Mouse (Mus musculus) intestine, embryonic 14.5 days (tissue): ENCODE measurements around the gene Tomt. TPM values are rescaled to one million over a fixed set of nuclear protein-coding genes. Genes with fewer than 3 reads are reported as not detected.
A peak's percentile ranks its signal among the peaks of the same experiment; 100 is the strongest.

Experiments
- ATAC-seq: fragments of 200-750 bp; cut with Nextera tagmentation; replicated peaks from 2 replicates; pipeline ENCODE4 v1.8.0; 2017; ENCODE audit warnings: low read depth, moderate number of reproducible peaks, moderate TSS enrichment, moderate library complexity; ENCODE audit not compliant: low FRiP score, low TSS enrichment
- DNase-seq: peaks from one replicate; pipeline ENCODE4 v3.0.0-alpha.2; 2018; ENCODE audit warnings: low spot score
- H3K27ac ChIP-seq: fragments of 300-500 bp; sonication (generic); 2 replicates; pipeline ENCODE4 v1.5.1; 2014; ENCODE audit warnings: low read depth, mild to moderate bottlenecking, control low read depth
- H3K27me3 ChIP-seq: fragments of 300-500 bp; sonication (generic); replicated peaks from 2 replicates; pipeline ENCODE4 v1.6.1; 2014; ENCODE audit warnings: low read length, control low read depth; ENCODE audit not compliant: control insufficient read depth, insufficient read depth
- H3K36me3 ChIP-seq: fragments of 300-500 bp; sonication (generic); 2 replicates; pipeline ENCODE4 v1.6.1; 2014; ENCODE audit warnings: low read length, control low read depth; ENCODE audit not compliant: control insufficient read depth, insufficient read depth
- H3K4me1 ChIP-seq: fragments of 300-500 bp; sonication (generic); replicated peaks from 2 replicates; pipeline ENCODE4 v1.6.1; 2014; ENCODE audit warnings: low read length, control low read depth, mixed read lengths; ENCODE audit not compliant: control insufficient read depth, insufficient read depth
- H3K4me2 ChIP-seq: fragments of 300-500 bp; sonication (generic); 2 replicates; pipeline ENCODE4 v1.6.1; 2014; ENCODE audit warnings: low read length
- H3K4me3 ChIP-seq: fragments of 300-500 bp; sonication (generic); 2 replicates; pipeline ENCODE4 v1.5.1; 2014; ENCODE audit warnings: low read depth, low read length, control low read depth, mixed read lengths
- H3K9ac ChIP-seq: fragments of 300-500 bp; sonication (generic); 2 replicates; pipeline ENCODE4 v1.6.1; 2014; ENCODE audit warnings: mild to moderate bottlenecking, low read length
- H3K9me3 ChIP-seq: fragments of 300-500 bp; sonication (generic); 2 replicates; pipeline ENCODE4 v1.6.1; 2016; ENCODE audit warnings: low read length, control low read depth; ENCODE audit not compliant: control insufficient read depth
- WGBS: fragments of 180-500 bp; shearing (Covaris S2); extraction: QIAGEN DNeasy Blood & Tissue Kit; methylation state at CpG from one replicate; pipeline ENCODE4 v1.1.7; 2014; 5-methylcytosine and 5-hydroxymethylcytosine counted together
- polyA plus RNA-seq: library from polyadenylated mRNA; unstranded; fragments of >200 nt; fragmentation: Nextera tagmentation; extraction: Ambion mirVana; gene quantifications from 2 replicates; pipeline ENCODE4 v1.2.1, GENCODE M21; 2014

Tomt gene
- polyA plus RNA-seq, 1 experiment from 2014 or later = 0.97 TPM

GRCm38 (mm10) chr7:101911982-101912381 is 5.8 kb upstream of the Tomt start:
- DNase-seq (no peak), ATAC-seq (no peak)
- peaks cover 53% of the 10 kb centered on the region for H3K36me3 ChIP-seq
- H3K27ac ChIP-seq = no peak overlapping the region
- H3K4me1 ChIP-seq = peaks cover 8% of the 10 kb centered on the region; the same call in 1 of the 2 replicates
- no peak overlapping the region for H3K9ac ChIP-seq
- H3K9me3 ChIP-seq = no peaks in the 10 kb centered on the region
- 67% methylated on average over 3 of the region's 3 CpGs for WGBS
- H3K4me2 ChIP-seq = no peak overlapping the region
- H3K4me3 ChIP-seq = no peak overlapping the region
- no peaks in the 10 kb centered on the region for H3K27me3 ChIP-seq

GRCm38 (mm10) chr7:101910138-101910537 is 4.0 kb upstream of the Tomt start:
- no peak overlapping the region for H3K4me3 ChIP-seq
- peaks cover 18% of the 10 kb centered on the region for H3K4me1 ChIP-seq
- no peak for ATAC-seq
- H3K36me3 ChIP-seq = peaks cover 53% of the 10 kb centered on the region
- H3K27me3 ChIP-seq = no peaks in the 10 kb centered on the region
- no peaks in the 10 kb centered on the region for H3K9me3 ChIP-seq
- H3K27ac ChIP-seq = no peak overlapping the region
- no peak overlapping the region for H3K4me2 ChIP-seq
- WGBS = 78% methylated on average over 4 of the region's 4 CpGs
- DNase-seq = no peak
- no peak overlapping the region for H3K9ac ChIP-seq

- ATAC-seq (no peak), DNase-seq (no peak)
- Histone ChIP-seq H3K36me3 (peaks cover 41% of the 10 kb centered on the region), H3K27ac (no peak overlapping the region), H3K9me3 (no peaks in the 10 kb centered on the region), H3K4me2 (no peak overlapping the region), H3K27me3 (no peaks in the 10 kb centered on the region), H3K4me1 (peaks cover 21% of the 10 kb centered on the region), H3K4me3 (no peak overlapping the region), H3K9ac (0 out of 2 replicates have a peak overlapping the region, but pooled peaks have one; percentile 1)
- WGBS = 82% methylated on average over 4 of the region's 4 CpGs
These were observed 2.2 kb upstream of the Tomt start for GRCm38 (mm10) chr7:101908367-101908766.

GRCm38 (mm10) chr7:101906696-101907095 is 537 bp upstream of the Tomt start:
- WGBS = 73% methylated on average over 8 of the region's 8 CpGs

GRCm38 (mm10) chr7:101905561-101906286 is 435 bp downstream of the Tomt start, which contains the start of gene Lamtor1:
Gene Lamtor1, plus strand, starts transcription at chr7:101905904.
- H3K4me1 ChIP-seq = peaks cover 21% of the 10 kb centered on the region

More at GRCm38 (mm10) chr7:101906696-101907095, 537 bp upstream of the Tomt start:
- no peak overlapping the region; the same call in 1 of the 2 replicates for H3K27ac ChIP-seq
- H3K9ac ChIP-seq = peak overlapping the region; percentile 90
- ATAC-seq (no peak), DNase-seq (no peak)
- peak overlapping the region; percentile 90 for H3K4me2 ChIP-seq
- H3K4me3 ChIP-seq = peak overlapping the region; percentile 93
- no peaks in the 10 kb centered on the region for H3K27me3 ChIP-seq
- peaks cover 21% of the 10 kb centered on the region for H3K4me1 ChIP-seq
- no peaks in the 10 kb centered on the region for H3K9me3 ChIP-seq
- peaks cover 25% of the 10 kb centered on the region for H3K36me3 ChIP-seq

GRCm38 (mm10) chr7:101902846-101903245 is 3.3 kb downstream of the Tomt start:
- Histone ChIP-seq H3K4me1 (peaks cover 15% of the 10 kb centered on the region), H3K36me3 (0 out of 2 replicates have a peak, but pooled peaks cover 6% of the 10 kb centered on the region), H3K27me3 (no peaks in the 10 kb centered on the region), H3K4me2 (no peak overlapping the region), H3K4me3 (no peak overlapping the region), H3K9ac (no peak overlapping the region), H3K9me3 (no peaks in the 10 kb centered on the region), H3K27ac (no peak overlapping the region)
- DNase-seq (no peak), ATAC-seq (no peak)

More at GRCm38 (mm10) chr7:101905561-101906286, 435 bp downstream of the Tomt start, which contains the start of gene Lamtor1:
- H3K4me3 ChIP-seq = peak within 1 kb of the TSS; percentile 93
- peak; percentile 99 for ATAC-seq
- 0% methylated on average over 55 of the region's 61 CpGs for WGBS
- peak within 1 kb of the TSS; percentile 90 for H3K9ac ChIP-seq
- peak within 1 kb of the TSS; percentile 90 for H3K4me2 ChIP-seq
- peak; percentile 98 for DNase-seq
- H3K36me3 ChIP-seq = peaks cover 15% of the 10 kb centered on the region
- H3K27me3 ChIP-seq = no peaks in the 10 kb centered on the region
- H3K27ac ChIP-seq = peak within 1 kb of the TSS; percentile 96
- H3K9me3 ChIP-seq = no peaks in the 10 kb centered on the region

GRCm38 (mm10) chr7:101901969-101902368 is 4.2 kb downstream of the Tomt start:
- H3K27me3 ChIP-seq = no peaks in the 10 kb centered on the region
- no peaks in the 10 kb centered on the region for H3K9me3 ChIP-seq
- H3K4me1 ChIP-seq = peaks cover 17% of the 10 kb centered on the region
- 92% methylated on average over 10 of the region's 10 CpGs for WGBS
- H3K4me3 ChIP-seq = no peak overlapping the region
- H3K36me3 ChIP-seq = 0 out of 2 replicates have a peak, but pooled peaks cover 6% of the 10 kb centered on the region
- no peak overlapping the region for H3K9ac ChIP-seq
- H3K27ac ChIP-seq = no peak overlapping the region
- ATAC-seq = no peak
- H3K4me2 ChIP-seq = no peak overlapping the region
- no peak for DNase-seq

- WGBS = 91% methylated on average over 16 of the region's 16 CpGs
- Histone ChIP-seq H3K27me3 (no peaks in the 10 kb centered on the region), H3K27ac (no peak overlapping the region), H3K9ac (no peak overlapping the region), H3K9me3 (no peaks in the 10 kb centered on the region), H3K4me3 (no peak overlapping the region), H3K36me3 (0 out of 2 replicates have a peak, but pooled peaks cover 6% of the 10 kb centered on the region), H3K4me2 (no peak overlapping the region), H3K4me1 (peaks cover 11% of the 10 kb centered on the region)
- no peak for DNase-seq
- no peak for ATAC-seq
These were observed 5.6 kb downstream of the Tomt start for GRCm38 (mm10) chr7:101900331-101901097.
